Comparison of ENCODE assay signal across 25 mouse cellular contexts in the genomic region with DNA sequence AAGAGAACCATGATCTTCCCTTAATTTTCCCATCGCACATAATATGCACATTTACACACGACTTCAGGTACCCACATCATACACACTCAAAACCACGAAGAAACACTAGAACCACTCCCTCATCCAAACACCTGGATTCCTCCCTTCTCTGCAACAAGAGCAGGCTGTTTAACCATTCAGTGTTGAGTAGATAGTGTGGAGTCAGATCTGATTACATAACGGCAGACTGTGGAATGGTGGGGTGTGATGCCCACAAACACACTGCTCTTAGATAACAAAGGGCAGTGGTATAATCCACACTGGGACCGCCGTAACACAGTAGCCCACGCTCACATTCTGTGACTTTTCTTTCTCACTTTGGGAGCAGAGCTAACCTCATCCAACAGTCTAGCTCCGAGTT. TPM values are rescaled to one million over a fixed set of nuclear protein-coding genes. Genes with fewer than 3 reads are reported as not detected.
DNase-seq lines count a peak whose midpoint lies in the region; ATAC-seq and TF ChIP-seq lines count a peak whose summit lies in the region.
"Had no signal": no experiment of that assay in that cellular context is flagged by ENCODE, and none has a peak within 500 bp of the region (broad histone marks: within the 10 kb centered on the region; RNA-seq: fewer than 3 reads in every experiment).

No protein-coding gene starts in this region.

- H3K9ac ChIP-seq in heart, embryonic 16.5 days (ENCODE audit: low read length) = no peak overlapping the region
- no peak overlapping the region for H3K9ac ChIP-seq in heart, embryonic 11.5 days (ENCODE audit: low read depth, low read length)
- no peak overlapping the region for H3K9ac ChIP-seq in liver, embryonic 14.5 days (replicated peaks)
- H3K9ac ChIP-seq: forebrain, embryonic 12.5 days; heart, embryonic 12.5 days; lung, embryonic 14.5 days; midbrain, embryonic 13.5 days; neural tube, embryonic 13.5 days had no signal

- TF ChIP-seq EP300 in liver, embryonic 14.5 days (IDR thresholded peaks at IDR 0.05; ENCODE audit: low read depth) = peak; percentile 50; the same call in 1 of the 2 replicates

- ATAC-seq in heart, embryonic 16.5 days (replicated peaks; ENCODE audit: extremely low read depth, insufficient read depth, low FRiP score) = 0 out of 2 replicates have a peak, but pooled peaks have one; percentile 10
- ATAC-seq in heart, embryonic 11.5 days (replicated peaks; ENCODE audit: insufficient number of reproducible peaks, low FRiP score, low TSS enrichment) = no peak
- peak; percentile 28; the same call in 1 of the 2 replicates for ATAC-seq in common myeloid progenitor, adult 5-6 weeks (replicated peaks; ENCODE audit: low read depth, poor library complexity, severe bottlenecking)
- ATAC-seq in liver, embryonic 14.5 days (ENCODE audit: insufficient read depth) = peak; percentile 34; the same call in 1 of the 2 replicates
- peak; percentile 20; the same call in 1 of the 2 replicates for ATAC-seq in megakaryocyte-erythroid progenitor cell, adult 5-6 weeks (replicated peaks; ENCODE audit: low FRiP score, low TSS enrichment, poor library complexity, severe bottlenecking)
- ATAC-seq: hindbrain, embryonic 16.5 days; midbrain, embryonic 13.5 days had no signal

- no peak overlapping the region for H3K4me2 ChIP-seq in heart, embryonic 16.5 days (ENCODE audit: low read depth, low read length)
- H3K4me2 ChIP-seq in heart, embryonic 11.5 days = no peak overlapping the region
- H3K4me2 ChIP-seq in liver, embryonic 14.5 days (ENCODE audit: low read depth) = 0 out of 2 replicates have a peak overlapping the region, but pooled peaks have one; percentile 1
- H3K4me2 ChIP-seq: forebrain, embryonic 12.5 days; heart, embryonic 12.5 days; lung, embryonic 14.5 days; midbrain, embryonic 13.5 days; neural tube, embryonic 13.5 days had no signal

- DNase-seq in liver, embryonic 14.5 days (ENCODE audit: low read depth in 3 of 3, low spot score in 3 of 3) = no peak
- no peak for DNase-seq in frontal cortex, postnatal 10 days (ENCODE audit: low spot score in 2 of 2)
- DNase-seq in urinary bladder, postnatal 36 days (ENCODE audit: low spot score in 2 of 2) = no peak
- DNase-seq: adrenal gland, postnatal 25 days; cerebellum, adult 11-12 months; cerebellum, postnatal 10 days; gastrocnemius, postnatal 14 days; heart, postnatal 14 days; kidney, adult 18-20 months; kidney, postnatal 4 days; left cerebral cortex, postnatal 4 days; lung, embryonic 14.5 days; thymus, postnatal 14 days had no signal

- H3K27me3 ChIP-seq in heart, embryonic 16.5 days (ENCODE audit: control insufficient read depth, insufficient read depth, low read length) = no peaks in the 10 kb centered on the region
- no peaks in the 10 kb centered on the region for H3K27me3 ChIP-seq in heart, embryonic 11.5 days (ENCODE audit: control insufficient read depth, insufficient read depth, low read length)
- H3K27me3 ChIP-seq in liver, embryonic 14.5 days (ENCODE audit: control insufficient read depth, insufficient read depth, low read length) = no peaks in the 10 kb centered on the region
- H3K27me3 ChIP-seq: heart, embryonic 12.5 days; megakaryocyte, embryonic 14.5 days; neural tube, embryonic 13.5 days had no signal

- no peaks in the 10 kb centered on the region for H3K36me3 ChIP-seq in heart, embryonic 16.5 days (ENCODE audit: control insufficient read depth, insufficient read depth)
- no peaks in the 10 kb centered on the region for H3K36me3 ChIP-seq in heart, embryonic 11.5 days (ENCODE audit: control insufficient read depth, insufficient read depth, low read length)
- H3K36me3 ChIP-seq in liver, embryonic 14.5 days (replicated peaks; ENCODE audit: control insufficient read depth, insufficient read depth, low read depth) = no peaks in the 10 kb centered on the region
- H3K36me3 ChIP-seq: forebrain, embryonic 12.5 days; heart, embryonic 12.5 days; midbrain, embryonic 13.5 days; neural tube, embryonic 13.5 days had no signal

- H3K27ac ChIP-seq in heart, embryonic 16.5 days (ENCODE audit: low read length) = no peak overlapping the region
- H3K27ac ChIP-seq in heart, embryonic 11.5 days (ENCODE audit: low read depth, low read length) = no peak overlapping the region
- no peak overlapping the region for H3K27ac ChIP-seq in liver, embryonic 14.5 days
- H3K27ac ChIP-seq: forebrain, embryonic 12.5 days; midbrain, embryonic 13.5 days; neural tube, embryonic 13.5 days had no signal

- H3K4me3 ChIP-seq in heart, embryonic 16.5 days (ENCODE audit: low read length) = no peak overlapping the region
- H3K4me3 ChIP-seq in heart, embryonic 11.5 days (ENCODE audit: low read depth, low read length) = no peak overlapping the region
- no peak overlapping the region for H3K4me3 ChIP-seq in liver, embryonic 14.5 days (ENCODE audit: insufficient read depth in 1 of 2, low read depth in 2 of 2, low read length in 2 of 2)
- H3K4me3 ChIP-seq: erythroblast, embryonic 14.5 days; forebrain, embryonic 12.5 days; heart, embryonic 12.5 days; megakaryocyte, embryonic 14.5 days; midbrain, embryonic 13.5 days; neural tube, embryonic 13.5 days had no signal

- TF ChIP-seq CTCF in liver, embryonic 14.5 days (IDR thresholded peaks at IDR 0.05; ENCODE audit: low read depth) = no peak

- no peaks in the 10 kb centered on the region for H3K9me3 ChIP-seq in heart, embryonic 16.5 days (replicated peaks; ENCODE audit: control insufficient read depth, low read length)
- H3K9me3 ChIP-seq in heart, embryonic 11.5 days (replicated peaks; ENCODE audit: control insufficient read depth, low read length) = no peaks in the 10 kb centered on the region
- no peaks in the 10 kb centered on the region for H3K9me3 ChIP-seq in liver, embryonic 14.5 days (ENCODE audit: control insufficient read depth, low read length)
- H3K9me3 ChIP-seq: forebrain, embryonic 12.5 days; heart, embryonic 12.5 days; megakaryocyte, embryonic 14.5 days; midbrain, embryonic 13.5 days; neural tube, embryonic 13.5 days had no signal

- 76% methylated on average over 8 of the region's 8 CpGs for WGBS in heart, embryonic 16.5 days
- 79% methylated on average over 8 of the region's 8 CpGs for WGBS in heart, embryonic 11.5 days (ENCODE audit: insufficient replicate concordance)
- WGBS in liver, embryonic 14.5 days (ENCODE audit: insufficient replicate concordance) = 23% methylated on average over 8 of the region's 8 CpGs

- H3K4me1 ChIP-seq in heart, embryonic 16.5 days (ENCODE audit: control insufficient read depth, insufficient read depth, low read length) = peaks cover 18% of the 10 kb centered on the region
- H3K4me1 ChIP-seq in heart, embryonic 11.5 days (ENCODE audit: control insufficient read depth, insufficient read depth, low read length) = peaks cover 17% of the 10 kb centered on the region
- peaks cover 13 to 52% of the 10 kb centered on the region in 2 experiments for H3K4me1 ChIP-seq in liver, embryonic 14.5 days (replicated peaks; ENCODE audit: control insufficient read depth in 2 of 2, insufficient read depth in 2 of 2, low read length in 1 of 2)

RNA-seq across cellular contexts. Expression of a gene that starts 51.5 kb away (rescaled TPM):
- 2.3 and 2.5 TPM in 2 replicates for polyA plus RNA-seq in heart, embryonic 16.5 days (2015; fragmentation: Nextera tagmentation; extraction: Ambion mirVana)
- polyA plus RNA-seq in heart, embryonic 11.5 days (2014; fragmentation: Nextera tagmentation; extraction: Ambion mirVana) = 0.82 and 0.86 TPM in 2 replicates
- 0.14 and 0.29 TPM in 2 replicates for total RNA-seq in common myeloid progenitor, adult 5-6 weeks (2017)
- polyA plus RNA-seq in liver, embryonic 14.5 days (2012; rRNA removed) = 0.10 and 0.12 TPM in 2 replicates
- 0.08 TPM in 1 of 2 replicates, not detected in the other for polyA plus RNA-seq in liver, embryonic 14.5 days (2014; fragmentation: Nextera tagmentation; extraction: Ambion mirVana)
- total RNA-seq in megakaryocyte-erythroid progenitor cell, adult 5-6 weeks (2014; fragmentation: Nextera tagmentation) = 1.7 TPM in 1 of 2 replicates, not detected in the other
- 0.04 and 0.28 TPM in 2 replicates for total RNA-seq in megakaryocyte-erythroid progenitor cell, adult 5-6 weeks (2017)
- total RNA-seq: granulocyte monocyte progenitor cell, adult 5-6 weeks had no signal
- polyA plus RNA-seq: erythroblast, embryonic 14.5 days had no signal
